8 mouse cellular contexts compared by ENCODE assay signal in genomic region chr6:31399206-31399549, GRCm38 (mm10). TPM values are rescaled to one million over a fixed set of nuclear protein-coding genes. Genes with fewer than 3 reads are reported as not detected.
DNase-seq lines count a peak whose midpoint lies in the region; ATAC-seq lines count a peak whose summit lies in the region.

No protein-coding gene starts in this region.

- H3K4me2 ChIP-seq in kidney, embryonic 16.5 days (replicated peaks; ENCODE audit: low read depth, low read length), result peak overlapping the region; percentile 87
- H3K4me2 ChIP-seq in midbrain, embryonic 13.5 days (replicated peaks), result peak overlapping the region; percentile 94

- peak overlapping the region; percentile 91 for H3K9ac ChIP-seq in kidney, embryonic 16.5 days (replicated peaks; ENCODE audit: low read length)
- H3K9ac ChIP-seq in midbrain, embryonic 13.5 days (replicated peaks), result peak overlapping the region; percentile 98

- peak overlapping the region; percentile 79 for H3K4me3 ChIP-seq in kidney, embryonic 16.5 days (ENCODE audit: low read length)
- H3K4me3 ChIP-seq in midbrain, embryonic 13.5 days (replicated peaks), result peak overlapping the region; percentile 94

- peak overlapping the region; percentile 86 for H3K27ac ChIP-seq in kidney, embryonic 16.5 days (ENCODE audit: low read length)
- peak overlapping the region; percentile 94 for H3K27ac ChIP-seq in midbrain, embryonic 13.5 days

- WGBS in kidney, embryonic 16.5 days, result under 1% methylated on average over 24 of the region's 28 CpGs
- 2% methylated on average over 21 of the region's 28 CpGs for WGBS in midbrain, embryonic 13.5 days

- H3K36me3 ChIP-seq in kidney, embryonic 16.5 days (ENCODE audit: insufficient read depth, low read length), result no peaks in the 10 kb centered on the region
- H3K36me3 ChIP-seq in midbrain, embryonic 13.5 days, result no peaks in the 10 kb centered on the region

- ATAC-seq in kidney, embryonic 16.5 days (ENCODE audit: low FRiP score, low TSS enrichment), result peak; percentile 81
- ATAC-seq in inflammation-experienced regulatory T-cells, adult 6 months, result peak; percentile 18
- no peak; the same call in 1 of the 2 replicates for ATAC-seq in midbrain, embryonic 13.5 days

- no peaks in the 10 kb centered on the region for H3K9me3 ChIP-seq in kidney, embryonic 16.5 days (ENCODE audit: low read length)
- H3K9me3 ChIP-seq in midbrain, embryonic 13.5 days, result no peaks in the 10 kb centered on the region

- DNase-seq in kidney, adult 11 months, result no peak
- peak; percentile 5 for DNase-seq in embryo, embryonic 11.5 days (ENCODE audit: low read depth, low spot score)
- no peak for DNase-seq in thymus, postnatal 0 days (ENCODE audit: low spot score)
- DNase-seq in left cerebral cortex, adult 8-10 months (ENCODE audit: low spot score in 2 of 2), result no peak
- DNase-seq in adrenal gland, adult 2 months, result no peak

- peaks cover 28% of the 10 kb centered on the region for H3K4me1 ChIP-seq in kidney, embryonic 16.5 days (ENCODE audit: insufficient read depth, low read length)
- H3K4me1 ChIP-seq in midbrain, embryonic 13.5 days (replicated peaks), result peaks cover 44% of the 10 kb centered on the region

- H3K27me3 ChIP-seq in kidney, embryonic 16.5 days (ENCODE audit: insufficient read depth, low read length), result no peaks in the 10 kb centered on the region
- H3K27me3 ChIP-seq in midbrain, embryonic 13.5 days, result no peaks in the 10 kb centered on the region

RNA-seq across cellular contexts. Expression of gene Mkln1, which starts 0.6 kb away (rescaled TPM):
- polyA plus RNA-seq in kidney, embryonic 16.5 days (2015; fragmentation: Nextera tagmentation; extraction: Ambion mirVana), result 209 and 214 TPM in 2 replicates
- 100 to 1,000 TPM; 299 to 352 (median 344) TPM for polyA plus RNA-seq in inflammation-experienced regulatory T-cells, adult 6 months (2017; shearing (Covaris generic))
- 155 and 167 TPM in 2 replicates for polyA plus RNA-seq in midbrain, embryonic 13.5 days (2015; fragmentation: Nextera tagmentation; extraction: Ambion mirVana)
- 207 and 217 TPM in 2 replicates for polyA plus RNA-seq in thymus, postnatal 0 days (2015; fragmentation: Nextera tagmentation; extraction: Ambion mirVana)
- total RNA-seq in left cerebral cortex, adult 8-10 months (2022), result 100 to 1,000 TPM; 153 to 177 (median 175) TPM
- 100 to 1,000 TPM; 155 to 192 TPM for total RNA-seq in adrenal gland, adult 2 months (2021)
- 15.6 and 34.5 TPM in 2 replicates for polyA plus RNA-seq in adrenal gland, adult 2 months (2012; rRNA removed)
